Mouse (Mus musculus): ENCODE data around the gene Tescl.
A peak's percentile ranks its signal among the peaks of the same experiment; 100 is the strongest.

Tescl gene

DNA sequence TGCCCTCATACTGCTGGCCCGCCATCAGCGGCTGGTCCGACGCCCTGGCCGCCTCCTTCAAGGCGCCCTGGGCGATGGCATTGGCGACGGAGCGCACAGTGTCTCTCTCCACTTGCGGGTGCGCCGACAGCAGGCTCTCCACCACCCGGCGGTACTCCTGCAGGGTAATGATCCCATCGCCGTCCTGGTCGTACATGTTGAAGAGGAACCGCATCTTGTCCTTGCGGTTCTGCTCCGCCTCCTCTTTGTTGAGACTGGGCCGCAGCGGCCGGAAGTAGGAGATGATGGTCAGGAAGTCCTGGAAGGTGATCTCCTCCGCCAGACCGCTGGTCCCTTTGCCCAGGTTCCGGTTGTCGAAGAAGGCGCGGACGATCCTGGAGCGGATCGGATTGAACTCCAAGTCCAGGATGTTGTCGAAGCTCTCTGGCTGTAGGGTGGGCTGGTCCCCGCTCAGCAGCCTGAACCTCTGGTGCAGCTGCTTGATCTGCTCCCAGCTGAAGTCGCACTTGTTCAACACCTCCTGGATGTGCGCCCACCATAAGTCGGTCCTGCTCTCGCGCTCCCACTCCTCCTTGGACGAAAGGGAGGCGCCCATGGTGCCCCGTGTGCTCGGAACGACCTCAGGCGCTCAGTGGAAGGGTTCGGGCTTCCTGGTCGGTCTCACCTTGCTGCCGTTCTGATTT lies at the start of gene Tescl:
Tescl (minus strand) TSS at position 633 of the 683 bp plus-strand sequence.
- peak; percentile 32 to 56 for DNase-seq

- no peak for DNase-seq
These were observed 49.1 kb upstream of the Tescl start for GRCm38 (mm10) chr7:24382730-24383372.

DNA sequence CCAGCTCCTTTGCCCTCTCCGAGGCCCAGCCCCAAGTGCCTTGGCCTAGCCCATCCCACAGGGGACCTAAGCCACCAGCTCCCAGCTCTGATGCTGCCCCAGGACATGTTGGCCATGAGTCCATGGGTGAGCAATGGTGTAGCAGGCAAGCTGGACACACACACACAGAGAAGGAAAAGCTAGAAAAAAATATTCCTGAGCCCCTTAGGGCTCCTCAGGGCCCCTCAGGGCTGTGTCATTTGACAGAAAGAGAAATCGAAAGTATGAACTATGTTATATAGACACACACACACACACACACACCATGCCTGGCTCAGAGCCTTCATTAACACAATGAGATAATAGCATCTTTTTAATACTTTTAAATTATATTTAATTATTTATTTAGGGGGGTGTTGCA lies 46.6 kb upstream of the Tescl start:
- no peak for DNase-seq

DNA sequence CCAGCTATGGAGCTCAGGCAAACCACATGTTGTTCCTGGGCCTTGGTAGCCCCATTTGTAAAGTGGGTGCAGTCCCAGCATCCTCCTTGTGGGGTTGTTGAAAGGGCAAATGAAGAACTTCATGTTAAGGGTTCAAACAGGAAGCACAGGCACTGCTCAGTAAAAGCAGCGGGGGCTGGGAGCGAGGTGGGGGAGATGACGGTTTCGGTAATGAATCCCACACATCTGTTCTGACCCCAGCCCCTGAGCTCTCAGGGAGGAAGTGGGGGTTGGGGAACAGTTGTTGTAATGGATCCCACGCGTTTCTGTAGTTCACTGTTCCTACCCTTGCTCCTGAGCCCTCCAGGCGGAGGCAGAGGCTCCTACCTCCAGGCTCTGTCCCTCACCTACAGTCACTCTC lies 46.2 kb upstream of the Tescl start:
- no peak for DNase-seq

DNA sequence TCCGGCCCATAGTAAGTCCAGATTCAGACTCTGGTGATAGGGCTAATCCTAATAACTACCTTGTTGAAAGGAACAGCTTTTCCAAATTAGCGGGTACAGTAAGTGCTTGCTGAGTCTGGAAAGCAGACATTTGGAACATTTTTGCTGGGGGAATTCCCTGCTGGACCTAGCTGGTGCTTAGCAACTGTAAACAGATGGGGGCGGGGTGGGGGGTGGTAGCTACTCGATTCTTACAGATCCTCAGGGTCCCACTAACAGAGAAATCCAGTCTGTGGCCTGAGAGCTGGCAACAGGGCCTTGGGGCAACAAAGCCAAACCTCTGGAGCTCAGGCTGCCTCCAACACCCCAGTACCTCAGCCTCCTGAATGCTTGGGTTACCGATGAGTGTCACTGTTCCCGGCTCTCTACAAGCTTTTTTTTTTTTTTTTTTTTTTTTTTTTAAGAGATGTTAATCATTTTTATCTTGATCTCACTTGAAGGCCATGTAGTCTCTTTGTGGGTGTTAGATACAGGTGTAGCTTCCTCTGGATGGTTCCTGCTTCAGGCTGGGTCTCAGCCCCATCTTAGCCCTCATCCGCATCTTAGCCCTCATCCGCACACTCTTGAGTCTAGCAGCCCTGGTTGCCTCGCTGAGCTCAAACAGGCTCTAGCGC lies 44.4 kb upstream of the Tescl start:
- no peak for DNase-seq

GRCm38 (mm10) chr7:24377091-24377865 lies 43.5 kb upstream of the Tescl start:
- DNase-seq: peak; percentile 60 to 72

DNA sequence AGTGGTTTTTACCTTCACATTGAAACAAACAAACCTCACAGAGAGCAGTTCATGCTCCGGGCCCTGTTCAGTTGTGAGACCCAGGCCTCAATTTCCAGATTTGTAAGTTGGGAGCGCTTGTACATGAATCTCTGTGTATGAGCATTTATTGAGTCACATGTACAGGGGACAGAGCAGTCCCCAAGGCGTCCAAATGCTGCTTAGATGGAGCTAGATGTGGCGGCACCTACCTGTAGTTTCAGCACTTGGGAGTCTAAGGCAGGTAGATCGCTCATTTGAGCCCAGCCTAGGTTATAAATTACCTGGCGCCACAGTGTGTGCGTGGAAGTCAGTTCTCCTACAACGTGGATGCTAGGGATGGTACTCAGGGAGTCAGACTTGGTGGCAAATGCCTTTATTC lies 42.7 kb upstream of the Tescl start:
- DNase-seq: no peak

DNA sequence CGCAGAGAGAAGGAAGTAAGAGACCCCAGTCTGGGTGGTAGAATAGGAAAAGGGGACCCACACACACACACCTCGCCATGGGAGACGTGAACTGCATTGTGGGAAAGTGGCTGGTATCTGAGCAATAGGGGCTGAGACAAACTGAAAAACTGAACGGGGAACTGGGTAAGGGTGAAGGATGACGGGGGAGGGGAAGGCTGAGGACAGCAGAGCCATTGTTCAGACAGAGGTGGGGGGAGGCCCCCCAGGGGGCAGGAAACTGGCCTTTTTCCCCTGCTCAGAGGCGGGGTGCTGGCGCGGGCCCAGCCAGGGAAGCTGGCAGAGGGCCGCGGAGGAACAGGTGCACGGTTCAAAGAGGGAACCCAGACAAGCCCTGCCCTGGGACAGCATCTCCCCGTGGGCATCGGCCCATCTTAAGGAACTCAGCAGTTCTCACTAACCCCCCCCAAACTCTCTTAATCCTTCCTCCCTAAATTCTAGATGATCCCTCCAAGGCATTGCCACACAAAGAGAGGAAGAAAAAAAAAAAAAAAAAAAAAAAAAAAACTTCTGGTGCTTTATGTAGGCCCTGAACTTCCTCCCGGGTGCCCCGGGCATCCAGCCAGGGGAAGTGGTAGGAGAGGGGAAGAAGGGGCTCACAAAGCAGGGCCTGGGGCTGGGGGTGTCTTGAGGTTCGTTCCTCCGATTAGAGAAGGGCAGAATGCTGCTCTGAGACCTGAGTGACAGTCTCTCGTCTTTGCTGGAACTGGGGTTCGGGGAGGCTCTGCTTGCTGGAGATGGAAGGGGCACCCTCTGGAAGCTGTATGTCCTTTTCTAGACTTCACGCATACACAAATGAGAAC lies 40.0 kb upstream of the Tescl start:
- DNase-seq: peak; percentile 60 to 75

- DNase-seq: no peak
These were observed 39.0 kb upstream of the Tescl start for GRCm38 (mm10) chr7:24372786-24373185.

GRCm38 (mm10) chr7:24372300-24372699 lies 38.6 kb upstream of the Tescl start:
- DNase-seq: no peak

DNA sequence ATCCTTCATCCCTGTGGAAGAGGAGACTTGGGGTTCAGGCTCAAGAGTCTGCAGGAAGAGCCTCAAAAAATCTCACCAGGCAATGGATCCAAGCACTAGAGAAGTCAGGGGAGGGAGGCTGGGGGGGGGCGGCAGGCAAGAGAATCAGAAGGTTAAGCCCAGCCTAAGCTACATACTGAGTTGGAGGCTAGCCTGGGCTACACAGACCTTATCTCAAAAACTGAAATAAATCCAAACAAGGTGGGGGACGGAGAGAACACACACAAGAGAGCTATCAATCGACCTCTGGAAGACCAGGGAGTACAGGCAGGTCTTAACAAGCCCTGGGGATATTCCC lies 38.0 kb upstream of the Tescl start:
- DNase-seq: no peak

- DNase-seq: no peak
These were observed 37.5 kb upstream of the Tescl start for GRCm38 (mm10) chr7:24371012-24371808.

GRCm38 (mm10) chr7:24369731-24370541 lies 36.2 kb upstream of the Tescl start, which contains the start of gene Kcnn4:
TSS of gene Kcnn4 (plus strand) at chr7:24370263.
- no peak for DNase-seq

GRCm38 (mm10) chr7:24368946-24369345 lies 35.2 kb upstream of the Tescl start:
- no peak for DNase-seq

- no peak for DNase-seq
These were observed 34.5 kb upstream of the Tescl start for GRCm38 (mm10) chr7:24368226-24368625.

DNA sequence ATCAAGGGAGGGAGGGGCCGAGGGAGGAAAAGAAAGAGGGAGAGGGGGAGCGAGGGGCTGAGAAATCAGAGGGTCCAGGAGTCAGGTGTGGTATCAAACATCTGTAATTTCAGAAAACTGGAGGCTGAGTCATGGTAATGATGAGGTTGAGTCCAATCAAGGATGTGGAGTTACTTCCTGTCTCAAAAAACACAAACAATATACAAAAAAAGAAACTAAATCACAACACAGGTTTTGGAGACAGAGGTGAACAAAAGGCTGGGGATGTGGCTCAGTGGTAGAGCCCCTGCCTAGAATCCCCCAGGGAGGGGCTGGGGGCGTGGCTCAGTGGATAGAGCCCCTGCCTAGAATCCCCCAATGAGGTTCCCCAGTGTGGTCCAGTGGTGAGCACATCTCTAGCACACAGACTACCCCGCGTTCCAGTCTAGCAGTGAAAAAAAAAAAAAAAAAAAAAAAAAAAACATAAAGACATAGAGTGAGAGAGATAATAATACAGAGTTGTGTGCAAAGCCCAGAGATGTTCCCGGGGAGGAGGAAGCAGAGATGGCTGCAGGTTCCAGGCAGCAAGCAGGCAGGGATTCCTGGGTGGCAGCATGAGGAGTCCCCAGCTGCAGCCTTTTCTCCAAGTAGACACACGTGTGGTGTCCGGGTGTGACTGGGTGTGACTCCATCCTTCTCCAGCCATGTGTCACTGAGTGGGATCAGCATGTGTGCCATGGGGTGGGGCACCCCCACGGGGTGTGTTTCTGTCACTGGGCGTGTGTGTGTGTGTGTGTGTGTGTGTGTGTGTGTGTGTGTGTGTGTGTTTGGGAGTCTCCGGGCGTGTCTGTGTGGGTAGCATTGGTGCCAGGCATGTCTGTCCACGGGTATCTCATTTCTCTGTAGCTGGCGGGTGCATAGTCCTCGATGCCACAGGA lies 33.2 kb upstream of the Tescl start:
- no peak for DNase-seq

DNA sequence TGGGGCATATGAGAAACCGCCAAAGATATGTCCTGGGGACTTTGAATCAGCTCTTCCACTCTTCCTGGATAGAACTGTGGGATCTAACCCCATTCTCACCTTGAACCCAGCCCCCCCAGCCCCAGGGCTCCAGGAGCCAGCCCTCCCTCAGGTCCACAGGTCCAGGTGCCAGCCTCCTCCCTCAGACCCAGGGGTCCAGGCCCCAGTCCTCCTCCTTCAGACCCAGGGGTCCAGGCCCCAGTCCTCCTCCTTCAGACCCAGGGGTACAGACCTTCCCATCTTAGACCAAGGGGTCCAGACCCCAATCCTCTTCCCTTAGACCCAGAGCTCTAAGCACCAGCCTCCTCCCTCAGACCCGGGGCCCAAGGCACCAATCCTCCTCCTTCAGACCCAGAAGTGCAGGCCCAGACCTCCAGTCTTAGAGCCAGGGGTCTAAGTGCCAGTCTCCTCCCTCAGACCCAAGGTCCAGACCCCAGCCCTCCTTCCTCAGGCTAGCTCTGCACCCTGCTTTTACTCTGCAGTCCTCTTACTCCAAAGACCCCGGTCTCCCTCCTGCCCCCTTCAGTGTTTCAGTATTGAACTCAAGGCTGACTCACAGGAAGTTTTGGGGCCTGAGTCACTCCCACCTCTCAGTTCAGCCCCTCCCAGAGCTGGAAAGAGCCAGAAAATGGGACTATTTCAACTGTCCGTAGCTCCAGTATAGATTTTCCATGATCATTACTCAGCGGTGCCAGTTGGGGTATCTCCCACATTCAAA lies 31.7 kb upstream of the Tescl start:
- no peak for DNase-seq

DNA sequence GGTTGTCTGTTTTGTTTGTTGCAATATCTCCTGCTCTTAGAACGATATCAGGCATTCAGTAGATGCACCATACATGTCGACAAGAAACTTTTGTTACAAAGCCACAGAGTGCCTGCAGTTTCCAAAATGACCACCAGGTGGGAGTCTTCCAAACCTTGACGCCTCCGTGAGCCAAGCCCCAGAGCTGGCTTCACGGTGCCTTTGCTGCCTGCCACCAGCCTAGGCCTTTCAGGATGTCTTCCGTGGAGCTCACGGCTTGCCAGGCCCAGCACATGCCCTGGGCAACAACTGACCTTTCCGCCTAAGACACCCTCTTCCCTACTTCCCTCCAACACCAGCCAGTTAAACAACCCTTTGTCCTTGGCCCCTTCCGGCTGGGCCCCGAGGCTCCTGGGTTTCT lies 31.1 kb upstream of the Tescl start:
- DNase-seq: peak; percentile 88 to 92

DNA sequence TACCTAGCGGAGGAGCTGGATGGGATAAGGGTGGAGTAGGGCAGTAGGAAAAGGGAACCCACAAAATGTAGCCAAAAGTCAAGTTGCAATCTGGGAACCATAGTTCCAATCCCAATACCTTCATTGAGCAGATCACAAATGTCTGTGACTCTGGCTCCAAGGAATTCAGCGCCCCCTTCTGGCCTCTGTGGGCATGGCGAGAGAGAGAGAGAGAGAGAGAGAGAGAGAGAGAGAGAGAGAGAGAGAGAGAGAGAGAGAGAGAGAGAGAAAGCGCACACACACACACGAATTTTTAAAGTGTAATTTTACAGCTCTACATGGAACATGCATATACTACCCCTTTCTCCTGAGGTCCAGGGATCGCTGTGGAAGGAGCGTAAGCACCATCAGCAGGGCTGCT lies 29.5 kb upstream of the Tescl start:
- peak in 1 of 2 experiments; percentile 48 for DNase-seq

Data from cerebellum, postnatal 25 days (tissue).